Mouse (Mus musculus): ENCODE results near the gene Pcdh15.

GRCm38 (mm10) chr10:74181921-74182320 is 1082.8 kb downstream of the Pcdh15 start:
- TF ChIP-seq GATA1 (IDR thresholded peaks at IDR 0.05; ENCODE audit: borderline replicate concordance, low read length) (no peak), FLI1 (IDR thresholded peaks at IDR 0.05; ENCODE audit: low read length) (no peak)
